Mouse (Mus musculus): ENCODE results near the gene Pigo. TPM values are rescaled to one million over a fixed set of nuclear protein-coding genes. Genes with fewer than 3 reads are reported as not detected.

Gene Pigo
- polyA plus RNA-seq, 1 experiment from 2014 or later = 24.6 TPM

DNA sequence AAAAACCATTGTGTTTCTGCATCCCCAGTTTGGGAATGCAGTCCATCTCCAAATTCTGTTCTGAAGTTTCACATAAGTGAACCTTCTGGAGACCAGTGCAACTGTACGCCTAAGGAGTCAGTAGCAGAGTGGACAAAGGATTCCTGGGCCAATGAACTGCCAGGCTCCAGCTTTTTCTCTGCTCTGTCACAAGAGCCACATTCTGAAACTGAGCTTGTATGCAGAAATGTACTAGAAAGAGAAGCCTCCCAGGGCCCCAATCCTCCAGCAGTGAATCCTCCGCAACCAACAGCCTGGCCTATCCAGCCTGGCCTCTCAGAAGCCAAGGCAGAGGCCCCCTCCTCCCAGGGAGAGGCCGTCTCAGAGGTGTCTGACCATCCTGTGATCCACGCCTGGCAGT, 52.7 kb downstream of the Pigo start:
- no peak overlapping the region for H3K27ac ChIP-seq (ENCODE audit: low read depth, low read length)
- no peak overlapping the region for H3K9ac ChIP-seq (replicated peaks; ENCODE audit: low read depth, low read length)
- no peaks in the 10 kb centered on the region for H3K27me3 ChIP-seq (ENCODE audit: control insufficient read depth, insufficient read depth, low read length)
- 82% methylated on average over 4 of the region's 4 CpGs for WGBS
- 0 out of 2 replicates have a peak, but pooled peaks cover 5% of the 10 kb centered on the region for H3K36me3 ChIP-seq (ENCODE audit: control insufficient read depth, insufficient read depth, low read length)
- no peaks in the 10 kb centered on the region for H3K4me1 ChIP-seq (ENCODE audit: control insufficient read depth, insufficient read depth, low read length)
- no peak overlapping the region for H3K4me2 ChIP-seq (ENCODE audit: low read depth, low read length)
- ATAC-seq (ENCODE audit: low read depth) = no peak
- H3K4me3 ChIP-seq (ENCODE audit: low read depth, low read length) = no peak overlapping the region
- no peaks in the 10 kb centered on the region for H3K9me3 ChIP-seq (ENCODE audit: control insufficient read depth, low read length)

- Histone ChIP-seq H3K36me3 (ENCODE audit: control insufficient read depth, insufficient read depth, low read length) (no peaks in the 10 kb centered on the region), H3K9me3 (ENCODE audit: control insufficient read depth, low read length) (no peaks in the 10 kb centered on the region), H3K9ac (replicated peaks; ENCODE audit: low read depth, low read length) (no peak within 1 kb of the TSS), H3K27ac (ENCODE audit: low read depth, low read length) (no peak within 1 kb of the TSS), H3K27me3 (ENCODE audit: control insufficient read depth, insufficient read depth, low read length) (no peaks in the 10 kb centered on the region), H3K4me2 (ENCODE audit: low read depth, low read length) (no peak within 1 kb of the TSS), H3K4me1 (ENCODE audit: control insufficient read depth, insufficient read depth, low read length) (no peaks in the 10 kb centered on the region), H3K4me3 (ENCODE audit: low read depth, low read length) (no peak within 1 kb of the TSS)
- 92% methylated on average over 4 of the region's 4 CpGs for WGBS
- ATAC-seq (ENCODE audit: low read depth) = no peak
Observed at GRCm38 (mm10) chr4:42969304-42969703, 56.3 kb downstream of the Pigo start, which contains the start of gene 1700022I11Rik. Gene 1700022I11Rik (plus strand): TSS chr4:42969604.

Other genes starting within 250 kb of the Pigo start
- gene Fam205a1, start 171.9 kb downstream of the Pigo start, polyA plus RNA-seq (2014; fragmentation: Nextera tagmentation; extraction: Ambion mirVana) = 0.12 and 0.23 TPM in 2 replicates
- 0.79 and 0.84 TPM in 2 replicates for gene Gm12394, start 169.0 kb downstream of the Pigo start, polyA plus RNA-seq (2014; fragmentation: Nextera tagmentation; extraction: Ambion mirVana)
- gene Fam205c, start 151.6 kb downstream of the Pigo start, polyA plus RNA-seq (2014; fragmentation: Nextera tagmentation; extraction: Ambion mirVana) = 2.1 and 4.8 TPM in 2 replicates
- 41.1 and 48.7 TPM in 2 replicates for gene Phf24, start 109.2 kb downstream of the Pigo start, polyA plus RNA-seq (2014; fragmentation: Nextera tagmentation; extraction: Ambion mirVana)
- 44.1 and 44.7 TPM in 2 replicates for gene Dnajb5, start 76.0 kb downstream of the Pigo start, polyA plus RNA-seq (2014; fragmentation: Nextera tagmentation; extraction: Ambion mirVana)
- gene 1700022I11Rik, start 56.2 kb downstream of the Pigo start, polyA plus RNA-seq (2014; fragmentation: Nextera tagmentation; extraction: Ambion mirVana) = 0.50 and 1.1 TPM in 2 replicates
- gene Vcp, start 25.3 kb downstream of the Pigo start, polyA plus RNA-seq (2014; fragmentation: Nextera tagmentation; extraction: Ambion mirVana) = 435 and 534 TPM in 2 replicates
- 18.9 and 21.6 TPM in 2 replicates for gene Fancg, start 15.3 kb downstream of the Pigo start, polyA plus RNA-seq (2014; fragmentation: Nextera tagmentation; extraction: Ambion mirVana)
- 223 and 227 TPM in 2 replicates for gene Stoml2, start 5.9 kb upstream of the Pigo start, polyA plus RNA-seq (2014; fragmentation: Nextera tagmentation; extraction: Ambion mirVana)
- gene Fam214b, start 20.4 kb upstream of the Pigo start, polyA plus RNA-seq (2014; fragmentation: Nextera tagmentation; extraction: Ambion mirVana) = 22.8 and 25.2 TPM in 2 replicates
- 17.5 and 20.3 TPM in 2 replicates for gene Unc13b, start 33.1 kb upstream of the Pigo start, polyA plus RNA-seq (2014; fragmentation: Nextera tagmentation; extraction: Ambion mirVana)
- 0.68 and 0.86 TPM in 2 replicates for gene Atp8b5, start 241.3 kb upstream of the Pigo start, polyA plus RNA-seq (2014; fragmentation: Nextera tagmentation; extraction: Ambion mirVana)

All from neural tube, embryonic 14.5 days (tissue).